Mouse (Mus musculus) embryonic fibroblast, embryonic 13.5 days (primary cell): ENCODE results near the gene Mtor.

Experiments
- CTCF ChIP-seq: IDR thresholded peaks from 2 replicates; pipeline ENCODE4 v1.5.1; 2011; ENCODE audit warnings: mild to moderate bottlenecking, control low read depth, low read length, moderate library complexity, borderline replicate concordance; ENCODE audit not compliant: insufficient read depth
- POLR2A ChIP-seq: IDR thresholded peaks from 2 replicates; pipeline ENCODE4 v1.6.1; 2011; ENCODE audit warnings: low read depth, mild to moderate bottlenecking, control low read depth, low read length, moderate library complexity

- TF ChIP-seq CTCF (peak; percentile 49; the same call in 1 of the 2 replicates), POLR2A (peak; percentile 77)
Observed at GRCm38 (mm10) chr4:148444250-148444967, 4.0 kb upstream of the Mtor start, which contains the start of gene Ubiad1.
